Mouse (Mus musculus): ENCODE data around the gene Krt27. TPM values are rescaled to one million over a fixed set of nuclear protein-coding genes. Genes with fewer than 3 reads are reported as not detected.

Gene Krt27
- total and polyA plus RNA-seq, 3 experiments: not detected

DNA sequence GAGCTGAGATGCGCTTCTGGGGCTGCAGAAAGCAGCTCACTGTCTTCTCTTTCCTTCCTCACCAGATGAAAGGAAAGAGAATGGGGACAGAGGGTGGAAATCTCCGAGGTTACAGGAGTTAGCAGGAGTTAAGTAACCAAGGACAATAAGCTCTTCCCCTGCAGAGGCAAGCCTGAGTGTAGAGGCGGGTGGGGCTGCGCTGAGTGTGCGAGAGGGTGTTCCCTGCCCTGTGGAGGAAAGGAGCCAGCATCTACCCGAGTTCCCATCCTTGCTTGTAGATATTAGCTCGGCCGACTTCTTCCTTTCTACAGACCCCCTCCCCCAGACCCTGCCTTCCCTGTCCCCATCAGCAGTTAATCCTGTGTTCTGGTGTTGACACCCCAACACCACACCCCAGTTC is 47.9 kb upstream of the Krt27 start:
- H3K9me3 ChIP-seq (replicated peaks; ENCODE audit: low read length): no peaks in the 10 kb centered on the region
- peaks cover 72% of the 10 kb centered on the region for H3K27me3 ChIP-seq (replicated peaks)
- H3K4me3 ChIP-seq (replicated peaks in 1 of 3; ENCODE audit: low read depth in 2 of 3, low read length in 2 of 3, poor library complexity in 1 of 3): no peak overlapping the region
- H3K36me3 ChIP-seq (replicated peaks in 1 of 2; ENCODE audit: control insufficient read depth in 1 of 2, insufficient read depth in 1 of 2, low read length in 1 of 2): no peaks in the 10 kb centered on the region
- TF ChIP-seq USF1 (IDR thresholded peaks at IDR 0.05; ENCODE audit: low read depth, low read length) (no peak), NELFE (IDR thresholded peaks at IDR 0.05; ENCODE audit: low read depth, low read length) (no peak), GABPA (IDR thresholded peaks at IDR 0.05; ENCODE audit: insufficient replicate concordance, low read depth, low read length) (no peak), ZMIZ1 (IDR thresholded peaks at IDR 0.05; ENCODE audit: low read depth, low read length) (no peak), ELF1 (IDR thresholded peaks at IDR 0.05; ENCODE audit: low read depth, low read length) (no peak), USF2 (conservative IDR thresholded peaks at IDR 0.05; ENCODE audit: low read depth, low read length) (no peak), RAD21 (IDR thresholded peaks at IDR 0.05; ENCODE audit: low read depth, low read length) (no peak), TBP (conservative IDR thresholded peaks at IDR 0.05; ENCODE audit: low read depth, low read length) (no peak), ZKSCAN1 (IDR thresholded peaks at IDR 0.05; ENCODE audit: borderline replicate concordance, low read depth, low read length) (no peak)
- H3K9ac ChIP-seq (ENCODE audit: insufficient read depth, low read depth): no peak overlapping the region
- no peak overlapping the region for H3K4me2 ChIP-seq (ENCODE audit: insufficient read depth, low read depth, poor library complexity, severe bottlenecking)
- no peaks in the 10 kb centered on the region for H3K79me2 ChIP-seq (replicated peaks; ENCODE audit: control insufficient read depth, extremely low read depth, insufficient read depth, poor library complexity, severe bottlenecking)
- no peak for DNase-seq (ENCODE audit: extremely low read depth)
- dilution Hi-C loops (cut with MboI; ENCODE audit: extremely low pct_ligation_motif_present, extremely low pct_unique_long_range_greater_than_20kb, low sequenced_read_pairs): no loop called here
- in situ Hi-C loops (cut with MboI; ENCODE audit: low pct_ligation_motif_present, low pct_unique_long_range_greater_than_20kb, low sequenced_read_pairs): loop anchor here (25.0 kb wide), 1 partner anchor 888 kb away; no protein-coding TSS in a partner anchor
- H3K27ac ChIP-seq (ENCODE audit: insufficient read depth, low read depth): no peak overlapping the region
- H3K4me1 ChIP-seq (ENCODE audit: control insufficient read depth in 1 of 2, insufficient read depth in 2 of 2): peaks cover 0 to 3% of the 10 kb centered on the region in 2 experiments; a peak in 1 of 4 replicates

DNA sequence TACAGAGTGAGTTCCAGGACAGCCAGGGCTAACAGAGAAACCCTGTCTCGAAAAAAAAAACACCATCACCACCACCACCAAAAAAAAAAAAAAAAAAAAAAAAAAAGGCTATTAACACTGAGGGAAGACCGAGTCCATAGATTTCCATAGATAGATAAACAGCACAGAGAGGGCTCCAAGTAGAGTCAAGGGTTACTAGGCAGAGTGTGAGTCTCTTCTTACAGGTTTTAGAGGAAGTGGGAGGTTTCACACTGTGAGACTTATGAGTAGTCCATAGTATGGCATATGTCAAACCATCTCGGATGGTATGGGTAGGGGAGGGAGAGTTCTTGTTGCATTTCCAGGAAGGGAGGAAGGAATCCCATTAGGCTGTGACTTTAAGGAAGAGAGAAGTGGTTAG is 47.2 kb upstream of the Krt27 start:
- Histone ChIP-seq H3K9ac (ENCODE audit: insufficient read depth, low read depth) (no peak overlapping the region), H3K4me3 (replicated peaks in 1 of 3; ENCODE audit: low read depth in 2 of 3, low read length in 2 of 3, poor library complexity in 1 of 3) (no peak overlapping the region), H3K27ac (ENCODE audit: insufficient read depth, low read depth) (no peak overlapping the region), H3K9me3 (replicated peaks; ENCODE audit: low read length) (no peaks in the 10 kb centered on the region), H3K27me3 (replicated peaks) (peaks cover 64% of the 10 kb centered on the region), H3K4me1 (ENCODE audit: control insufficient read depth in 1 of 2, insufficient read depth in 2 of 2) (peaks cover 0 to 3% of the 10 kb centered on the region in 2 experiments; a peak in 1 of 4 replicates), H3K4me2 (ENCODE audit: insufficient read depth, low read depth, poor library complexity, severe bottlenecking) (no peak overlapping the region), H3K79me2 (replicated peaks; ENCODE audit: control insufficient read depth, extremely low read depth, insufficient read depth, poor library complexity, severe bottlenecking) (no peaks in the 10 kb centered on the region), H3K36me3 (replicated peaks in 1 of 2; ENCODE audit: control insufficient read depth in 1 of 2, insufficient read depth in 1 of 2, low read length in 1 of 2) (peaks cover 2% of the 10 kb centered on the region in 2 experiments)
- dilution Hi-C loops (cut with MboI; ENCODE audit: extremely low pct_ligation_motif_present, extremely low pct_unique_long_range_greater_than_20kb, low sequenced_read_pairs): no loop called here
- in situ Hi-C loops (cut with MboI; ENCODE audit: low pct_ligation_motif_present, low pct_unique_long_range_greater_than_20kb, low sequenced_read_pairs): loop anchor here (25.0 kb wide), 1 partner anchor 889 kb away; no protein-coding TSS in a partner anchor
- no peak for DNase-seq (ENCODE audit: extremely low read depth)
- TF ChIP-seq PAX5 (IDR thresholded peaks at IDR 0.05; ENCODE audit: low read length) (no peak), IRF4 (IDR thresholded peaks at IDR 0.05; ENCODE audit: low read depth, low read length) (0 out of 2 replicates have a peak, but pooled peaks have one; percentile 17), CHD2 (IDR thresholded peaks at IDR 0.05; ENCODE audit: low read length) (no peak), RAD21 (IDR thresholded peaks at IDR 0.05; ENCODE audit: low read depth, low read length) (no peak), MXI1 (IDR thresholded peaks at IDR 0.05; ENCODE audit: low read depth, low read length) (no peak)

GRCm38 (mm10) chr11:99396661-99397060 is 45.8 kb upstream of the Krt27 start:
- in situ Hi-C loops (cut with MboI; ENCODE audit: low pct_ligation_motif_present, low pct_unique_long_range_greater_than_20kb, low sequenced_read_pairs) (loop anchor here (25.0 kb wide), 1 partner anchor 891 kb away; no protein-coding TSS in a partner anchor), dilution Hi-C loops (cut with MboI; ENCODE audit: extremely low pct_ligation_motif_present, extremely low pct_unique_long_range_greater_than_20kb, low sequenced_read_pairs) (no loop called here)
- H3K4me2 ChIP-seq (ENCODE audit: insufficient read depth, low read depth, poor library complexity, severe bottlenecking): no peak overlapping the region
- peaks cover 50% of the 10 kb centered on the region for H3K27me3 ChIP-seq (replicated peaks)
- no peak overlapping the region for H3K9ac ChIP-seq (ENCODE audit: insufficient read depth, low read depth)
- peaks cover 3 to 8% of the 10 kb centered on the region in 2 experiments for H3K36me3 ChIP-seq (replicated peaks in 1 of 2; ENCODE audit: control insufficient read depth in 1 of 2, insufficient read depth in 1 of 2, low read length in 1 of 2)
- no peak overlapping the region for H3K4me3 ChIP-seq (replicated peaks in 1 of 3; ENCODE audit: low read depth in 2 of 3, low read length in 2 of 3, poor library complexity in 1 of 3)
- no peak for TF ChIP-seq JUN (IDR thresholded peaks at IDR 0.05; ENCODE audit: insufficient read depth, low read depth, low read length)
- TF ChIP-seq JUND (conservative IDR thresholded peaks at IDR 0.05; ENCODE audit: low read depth, low read length): no peak
- no peak for TF ChIP-seq CHD1 (IDR thresholded peaks at IDR 0.05; ENCODE audit: low read depth, low read length)
- TF ChIP-seq CHD2 (IDR thresholded peaks at IDR 0.05; ENCODE audit: low read length): no peak
- TF ChIP-seq GABPA (IDR thresholded peaks at IDR 0.05; ENCODE audit: insufficient replicate concordance, low read depth, low read length): no peak
- TF ChIP-seq TCF12 (IDR thresholded peaks at IDR 0.05; ENCODE audit: low read depth, low read length): no peak
- no peak for TF ChIP-seq UBTF (IDR thresholded peaks at IDR 0.05; ENCODE audit: low read depth, low read length)
- no peak for TF ChIP-seq BHLHE40 (IDR thresholded peaks at IDR 0.05; ENCODE audit: low read depth, low read length)
- no peak for TF ChIP-seq RAD21 (IDR thresholded peaks at IDR 0.05; ENCODE audit: low read depth, low read length)
- no peak for TF ChIP-seq POLR2AphosphoS2 (IDR thresholded peaks at IDR 0.05; ENCODE audit: low read depth, low read length)
- TF ChIP-seq USF2 (conservative IDR thresholded peaks at IDR 0.05; ENCODE audit: low read depth, low read length): no peak
- no peaks in the 10 kb centered on the region for H3K9me3 ChIP-seq (replicated peaks; ENCODE audit: low read length)
- no peak overlapping the region for H3K27ac ChIP-seq (ENCODE audit: insufficient read depth, low read depth)
- H3K4me1 ChIP-seq (ENCODE audit: control insufficient read depth in 1 of 2, insufficient read depth in 2 of 2): no peaks in the 10 kb centered on the region
- no peaks in the 10 kb centered on the region for H3K79me2 ChIP-seq (replicated peaks; ENCODE audit: control insufficient read depth, extremely low read depth, insufficient read depth, poor library complexity, severe bottlenecking)
- DNase-seq (ENCODE audit: extremely low read depth): no peak
